In the genomic region with DNA sequence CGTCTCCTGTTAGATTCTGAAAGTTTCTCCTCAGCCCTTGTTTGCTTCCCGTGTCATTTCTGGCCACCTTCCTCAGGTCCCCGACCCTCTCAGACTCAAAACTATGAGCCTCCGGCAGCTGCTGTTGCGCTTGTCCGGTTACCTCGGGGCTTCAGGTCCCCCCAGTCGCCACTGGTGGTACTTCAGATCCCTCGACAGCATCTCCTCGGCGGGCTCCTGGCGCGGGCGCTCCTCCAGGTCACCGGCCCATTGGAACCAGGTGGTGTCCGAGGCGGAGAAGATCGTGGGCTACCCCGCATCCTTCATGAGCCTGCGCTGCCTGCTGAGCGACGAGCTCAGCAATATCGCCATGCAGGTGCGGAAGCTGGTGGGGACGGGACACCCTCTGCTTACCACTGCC, we compare ENCODE assay signal across 8 mouse cellular contexts. TPM values are rescaled to one million over a fixed set of nuclear protein-coding genes. Genes with fewer than 3 reads are reported as not detected.
DNase-seq lines count a peak whose midpoint lies in the region; ATAC-seq and TF ChIP-seq lines count a peak whose summit lies in the region.

No protein-coding gene starts in this region.

- peak overlapping the region; percentile 96 for H3K4me3 ChIP-seq in cerebellum, adult 2 months (replicated peaks; ENCODE audit: insufficient read depth, low read depth, low read length)
- H3K4me3 ChIP-seq in thymus, adult 2 months (ENCODE audit: control insufficient read depth, insufficient read depth, low read length): peak overlapping the region; percentile 92
- H3K4me3 ChIP-seq in heart, embryonic 14.5 days (ENCODE audit: control insufficient read depth in 1 of 2, insufficient read depth in 1 of 2, low read depth in 1 of 2, low read length in 2 of 2): peak overlapping the region; percentile 80 to 99
- peak overlapping the region; percentile 91 for H3K4me3 ChIP-seq in limb, embryonic 11.5 days (ENCODE audit: low read depth, low read length)
- H3K4me3 ChIP-seq in midbrain, embryonic 13.5 days (replicated peaks): peak overlapping the region; percentile 65

- H3K36me3 ChIP-seq in thymus, adult 2 months (ENCODE audit: control insufficient read depth, insufficient read depth, low read length): no peaks in the 10 kb centered on the region
- H3K36me3 ChIP-seq in heart, embryonic 14.5 days (ENCODE audit: control insufficient read depth, insufficient read depth, low read length): no peaks in the 10 kb centered on the region
- H3K36me3 ChIP-seq in limb, embryonic 11.5 days (ENCODE audit: control insufficient read depth, insufficient read depth, low read length): no peaks in the 10 kb centered on the region
- H3K36me3 ChIP-seq in midbrain, embryonic 13.5 days: no peaks in the 10 kb centered on the region

- peak overlapping the region; percentile 95 for H3K4me2 ChIP-seq in heart, embryonic 14.5 days (ENCODE audit: low read length)
- peak overlapping the region; percentile 84 for H3K4me2 ChIP-seq in limb, embryonic 11.5 days (ENCODE audit: low read depth, severe bottlenecking)
- H3K4me2 ChIP-seq in midbrain, embryonic 13.5 days (replicated peaks): peak overlapping the region; percentile 99

- no peak for TF ChIP-seq CTCF in cerebellum, adult 2 months (IDR thresholded peaks at IDR 0.05; ENCODE audit: borderline replicate concordance, insufficient read depth, low read depth, low read length)
- TF ChIP-seq CTCF in thymus, adult 2 months (IDR thresholded peaks at IDR 0.05; ENCODE audit: borderline replicate concordance, control insufficient read depth, extremely low read depth, insufficient read depth, low read length, poor library complexity): peak; percentile 7; the same call in 1 of the 2 replicates

- H3K9ac ChIP-seq in heart, embryonic 14.5 days (ENCODE audit: low read length): peak overlapping the region; percentile 95
- H3K9ac ChIP-seq in limb, embryonic 11.5 days (ENCODE audit: low read length): peak overlapping the region; percentile 78
- H3K9ac ChIP-seq in midbrain, embryonic 13.5 days (replicated peaks): peak overlapping the region; percentile 81

- no peaks in the 10 kb centered on the region for H3K4me1 ChIP-seq in cerebellum, adult 2 months (ENCODE audit: control insufficient read depth, insufficient read depth, low read length)
- H3K4me1 ChIP-seq in thymus, adult 2 months (replicated peaks; ENCODE audit: control insufficient read depth, insufficient read depth, low read length): peaks cover 9% of the 10 kb centered on the region
- H3K4me1 ChIP-seq in heart, embryonic 14.5 days (ENCODE audit: control insufficient read depth in 2 of 2, insufficient read depth in 2 of 2, low read length in 2 of 2): peaks cover 0 to 5% of the 10 kb centered on the region in 2 experiments; a peak in 2 of 4 replicates
- peaks cover 3% of the 10 kb centered on the region; the same call in 1 of the 2 replicates for H3K4me1 ChIP-seq in limb, embryonic 11.5 days (ENCODE audit: control insufficient read depth, insufficient read depth, low read length)
- peaks cover 16% of the 10 kb centered on the region for H3K4me1 ChIP-seq in midbrain, embryonic 13.5 days (replicated peaks)

- WGBS in cerebellum, adult 2 months: under 1% methylated on average over 25 of the region's 25 CpGs
- under 1% methylated on average over 25 of the region's 25 CpGs for WGBS in thymus, adult 2 months
- under 1% methylated on average over 25 of the region's 25 CpGs for WGBS in heart, embryonic 14.5 days
- WGBS in limb, embryonic 11.5 days: under 1% methylated on average over 25 of the region's 25 CpGs
- under 1% methylated on average over 25 of the region's 25 CpGs for WGBS in midbrain, embryonic 13.5 days

- H3K27me3 ChIP-seq in cerebellum, adult 2 months (ENCODE audit: control insufficient read depth, insufficient read depth, low read length): no peaks in the 10 kb centered on the region
- no peaks in the 10 kb centered on the region for H3K27me3 ChIP-seq in thymus, adult 2 months (ENCODE audit: control insufficient read depth, insufficient read depth, low read length)
- H3K27me3 ChIP-seq in heart, embryonic 14.5 days (ENCODE audit: control insufficient read depth, insufficient read depth, low read length): no peaks in the 10 kb centered on the region
- no peaks in the 10 kb centered on the region for H3K27me3 ChIP-seq in limb, embryonic 11.5 days (ENCODE audit: control insufficient read depth, insufficient read depth, low read length)
- H3K27me3 ChIP-seq in midbrain, embryonic 13.5 days: no peaks in the 10 kb centered on the region

- ATAC-seq in heart, embryonic 14.5 days (ENCODE audit: insufficient number of reproducible peaks, insufficient read depth, low FRiP score, low read depth): peak; percentile 5; the same call in 1 of the 2 replicates
- ATAC-seq in limb, embryonic 11.5 days (ENCODE audit: insufficient number of reproducible peaks, low FRiP score, low TSS enrichment, low read depth): peak; percentile 36; the same call in 1 of the 2 replicates
- ATAC-seq in midbrain, embryonic 13.5 days: peak; percentile 69

- no peak for DNase-seq in cerebellum, adult 2 months
- DNase-seq in cerebellum, postnatal 4 days (ENCODE audit: low spot score in 2 of 2): no peak
- DNase-seq in thymus, adult 2 months: no peak
- DNase-seq in thymus, postnatal 0 days (ENCODE audit: low spot score): no peak
- DNase-seq in limb, embryonic 11.5 days (ENCODE audit: low spot score): no peak
- no peak for DNase-seq in Muller cell, postnatal 12 days (ENCODE audit: inconsistent ontology term)

- H3K27ac ChIP-seq in cerebellum, adult 2 months (ENCODE audit: insufficient read depth, low read length): 0 out of 2 replicates have a peak overlapping the region, but pooled peaks have one; percentile 6
- H3K27ac ChIP-seq in thymus, adult 2 months (ENCODE audit: control insufficient read depth, insufficient read depth, low read length): peak overlapping the region; percentile 38; the same call in 1 of the 2 replicates
- peak overlapping the region; percentile 86 to 93 for H3K27ac ChIP-seq in heart, embryonic 14.5 days (replicated peaks in 1 of 2; ENCODE audit: control insufficient read depth in 1 of 2, insufficient read depth in 1 of 2, low read depth in 2 of 2, low read length in 2 of 2)
- peak overlapping the region; percentile 75 for H3K27ac ChIP-seq in limb, embryonic 11.5 days (replicated peaks; ENCODE audit: low read depth, low read length)
- H3K27ac ChIP-seq in midbrain, embryonic 13.5 days: peak overlapping the region; percentile 92

- H3K9me3 ChIP-seq in heart, embryonic 14.5 days (ENCODE audit: control insufficient read depth, low read length): no peaks in the 10 kb centered on the region
- H3K9me3 ChIP-seq in limb, embryonic 11.5 days (ENCODE audit: control insufficient read depth, low read length): no peaks in the 10 kb centered on the region
- H3K9me3 ChIP-seq in midbrain, embryonic 13.5 days: no peaks in the 10 kb centered on the region

- no peak for TF ChIP-seq POLR2A in cerebellum, adult 2 months (IDR thresholded peaks at IDR 0.05; ENCODE audit: borderline replicate concordance, insufficient read depth, low read length)
- TF ChIP-seq POLR2A in thymus, adult 2 months (IDR thresholded peaks at IDR 0.05; ENCODE audit: control insufficient read depth, extremely low read depth, insufficient read depth, low read length, poor library complexity): no peak

RNA-seq across cellular contexts. Expression of gene Pdss2, which starts 0.4 kb away (rescaled TPM):
- polyA plus RNA-seq in cerebellum, adult 2 months (2012; rRNA removed): 12.8 and 13.7 TPM in 2 replicates
- 10.5 and 11.5 TPM in 2 replicates for polyA plus RNA-seq in thymus, adult 2 months (2012; rRNA removed)
- polyA plus RNA-seq in thymus, postnatal 0 days (2015; fragmentation: Nextera tagmentation; extraction: Ambion mirVana): 9.2 and 10.1 TPM in 2 replicates
- polyA plus RNA-seq in heart, embryonic 14.5 days (2014; fragmentation: Nextera tagmentation; extraction: Ambion mirVana): 10.7 and 11.1 TPM in 2 replicates
- 12.5 and 13.4 TPM in 2 replicates for polyA plus RNA-seq in limb, embryonic 11.5 days (2014; fragmentation: Nextera tagmentation; extraction: Ambion mirVana)
- 17.8 TPM in 2 replicates for polyA plus RNA-seq in midbrain, embryonic 13.5 days (2015; fragmentation: Nextera tagmentation; extraction: Ambion mirVana)

RNA-seq across cellular contexts. Expression of gene 9030612E09Rik, which starts 47.2 kb away (rescaled TPM):
- 2.9 and 3.3 TPM in 2 replicates for polyA plus RNA-seq in cerebellum, adult 2 months (2012; rRNA removed)
- 0.20 and 0.31 TPM in 2 replicates for polyA plus RNA-seq in thymus, adult 2 months (2012; rRNA removed)
- 0.12 and 0.15 TPM in 2 replicates for polyA plus RNA-seq in thymus, postnatal 0 days (2015; fragmentation: Nextera tagmentation; extraction: Ambion mirVana)
- polyA plus RNA-seq in heart, embryonic 14.5 days (2014; fragmentation: Nextera tagmentation; extraction: Ambion mirVana): 0.49 and 0.55 TPM in 2 replicates
- 0.98 and 1.4 TPM in 2 replicates for polyA plus RNA-seq in limb, embryonic 11.5 days (2014; fragmentation: Nextera tagmentation; extraction: Ambion mirVana)
- 2.8 and 3.3 TPM in 2 replicates for polyA plus RNA-seq in midbrain, embryonic 13.5 days (2015; fragmentation: Nextera tagmentation; extraction: Ambion mirVana)

RNA-seq across cellular contexts. Expression of gene Sobp, which starts 47.3 kb away (rescaled TPM):
- polyA plus RNA-seq in cerebellum, adult 2 months (2012; rRNA removed): 14.7 and 15.2 TPM in 2 replicates
- 0.40 and 0.45 TPM in 2 replicates for polyA plus RNA-seq in thymus, adult 2 months (2012; rRNA removed)
- 0.17 and 0.22 TPM in 2 replicates for polyA plus RNA-seq in thymus, postnatal 0 days (2015; fragmentation: Nextera tagmentation; extraction: Ambion mirVana)
- 2.4 and 3.0 TPM in 2 replicates for polyA plus RNA-seq in heart, embryonic 14.5 days (2014; fragmentation: Nextera tagmentation; extraction: Ambion mirVana)
- 3.2 and 3.9 TPM in 2 replicates for polyA plus RNA-seq in limb, embryonic 11.5 days (2014; fragmentation: Nextera tagmentation; extraction: Ambion mirVana)
- polyA plus RNA-seq in midbrain, embryonic 13.5 days (2015; fragmentation: Nextera tagmentation; extraction: Ambion mirVana): 13.6 and 15.6 TPM in 2 replicates

Comparison
In these comparisons a context has a peak if more than half of its experiments do, and no peak if none do; other contexts are left out.
1. H3K27ac ChIP-seq: peak in every context shown above with its lines; median percentile 92 in midbrain, embryonic 13.5 days; 90 in heart, embryonic 14.5 days; 75 in limb, embryonic 11.5 days; 38 in thymus, adult 2 months; 6 in cerebellum, adult 2 months.
2. ATAC-seq: peak in every context shown above with its lines; median percentile 69 in midbrain, embryonic 13.5 days; 36 in limb, embryonic 11.5 days; 5 in heart, embryonic 14.5 days.